ENCODE assay signal across 8 mouse cellular contexts in the genomic region with DNA sequence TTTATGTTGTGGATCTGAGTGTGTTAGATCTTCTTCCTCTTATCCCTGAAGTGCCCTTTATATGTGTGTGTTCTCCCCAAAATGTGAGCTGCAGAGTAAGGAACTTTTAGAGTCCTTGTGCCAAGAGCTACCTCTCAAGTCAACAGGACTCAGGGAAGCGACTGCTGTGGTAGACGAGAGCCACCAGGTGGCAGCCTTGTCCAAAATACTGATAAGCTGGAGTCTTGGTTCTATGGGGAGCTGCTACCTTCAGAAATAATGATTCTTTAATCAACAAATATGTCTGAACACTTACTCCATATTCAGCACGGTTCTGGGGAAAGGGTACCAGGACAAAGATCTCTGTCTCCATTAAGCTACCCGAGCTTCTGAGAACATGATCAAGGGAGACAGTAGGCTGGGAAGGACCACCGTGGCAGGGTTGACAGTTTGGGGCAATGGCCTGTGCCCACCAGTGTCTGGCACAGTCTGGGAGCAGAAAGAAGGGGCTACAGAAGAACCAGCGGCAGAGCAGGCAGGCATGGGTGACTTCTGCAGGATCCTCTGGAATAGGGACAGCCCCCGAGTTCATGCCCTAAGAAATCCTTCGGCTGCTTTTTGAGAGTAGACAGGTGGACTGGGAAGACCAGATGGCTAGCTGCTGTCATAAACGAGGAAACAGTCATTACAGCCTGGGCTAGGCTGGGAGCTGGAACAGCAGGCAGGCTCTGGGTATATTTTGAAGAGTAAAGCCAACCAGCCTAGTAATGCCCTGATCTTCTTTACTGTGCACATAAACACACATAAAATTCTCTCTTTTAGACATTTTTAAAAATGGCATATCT.
A peak's percentile ranks its signal among the peaks of the same experiment; 100 is the strongest.
DNase-seq lines count a peak whose midpoint lies in the region; ATAC-seq lines count a peak whose summit lies in the region.

No protein-coding gene starts in this region.

- H3K9ac ChIP-seq in embryonic facial prominence, embryonic 11.5 days (replicated peaks; ENCODE audit: low read length), result no peak overlapping the region

- no peak for ATAC-seq in embryonic facial prominence, embryonic 11.5 days (replicated peaks; ENCODE audit: insufficient number of reproducible peaks, low FRiP score, low TSS enrichment, low read depth)

- intact Hi-C loops in heart, postnatal 36 days (cut with DNase I), result loop anchor here (1.0 kb wide), 2 partner anchors 79 to 232 kb away; no protein-coding TSS in a partner anchor

- DNase-seq in left cerebral cortex, adult 18-20 months (ENCODE audit: low spot score in 2 of 2), result peak; percentile 73 to 80
- no peak for DNase-seq in left cerebral cortex, adult 11 months (ENCODE audit: low spot score)
- peak; percentile 25 to 45 for DNase-seq in adrenal gland, postnatal 4 days (ENCODE audit: low spot score in 2 of 2)
- DNase-seq in embryonic facial prominence, embryonic 11.5 days (ENCODE audit: low spot score), result peak; percentile 86
- DNase-seq in heart, postnatal 36 days, result peak; percentile 64 to 76
- DNase-seq in layer of hippocampus, postnatal 36 days, result peak; percentile 57 to 61
- peak; percentile 69 for DNase-seq in naive thymus-derived CD4-positive, alpha-beta T cell, adult 2 months (ENCODE audit: low read depth)
- peak; percentile 78 for DNase-seq in testis, postnatal 10 days (ENCODE audit: low spot score)

- no peaks in the 10 kb centered on the region for H3K36me3 ChIP-seq in embryonic facial prominence, embryonic 11.5 days (replicated peaks; ENCODE audit: control insufficient read depth, insufficient read depth, low read depth, low read length)

- H3K4me2 ChIP-seq in embryonic facial prominence, embryonic 11.5 days (ENCODE audit: low read depth, low read length), result no peak overlapping the region

- no peak overlapping the region for H3K27ac ChIP-seq in embryonic facial prominence, embryonic 11.5 days (replicated peaks; ENCODE audit: low read depth, low read length)

- H3K4me3 ChIP-seq in embryonic facial prominence, embryonic 11.5 days (ENCODE audit: low read depth, low read length), result no peak overlapping the region

- H3K9me3 ChIP-seq in embryonic facial prominence, embryonic 11.5 days (replicated peaks; ENCODE audit: control insufficient read depth, low read length), result no peaks in the 10 kb centered on the region

- H3K27me3 ChIP-seq in embryonic facial prominence, embryonic 11.5 days (ENCODE audit: control insufficient read depth, insufficient read depth, low read length), result no peaks in the 10 kb centered on the region

- no peaks in the 10 kb centered on the region for H3K4me1 ChIP-seq in embryonic facial prominence, embryonic 11.5 days (ENCODE audit: control insufficient read depth, insufficient read depth, low read length)

- 38% methylated on average over 9 of the region's 9 CpGs for WGBS in embryonic facial prominence, embryonic 11.5 days
